Mouse (Mus musculus): ENCODE data around the gene Kncn.

Gene Kncn

DNA sequence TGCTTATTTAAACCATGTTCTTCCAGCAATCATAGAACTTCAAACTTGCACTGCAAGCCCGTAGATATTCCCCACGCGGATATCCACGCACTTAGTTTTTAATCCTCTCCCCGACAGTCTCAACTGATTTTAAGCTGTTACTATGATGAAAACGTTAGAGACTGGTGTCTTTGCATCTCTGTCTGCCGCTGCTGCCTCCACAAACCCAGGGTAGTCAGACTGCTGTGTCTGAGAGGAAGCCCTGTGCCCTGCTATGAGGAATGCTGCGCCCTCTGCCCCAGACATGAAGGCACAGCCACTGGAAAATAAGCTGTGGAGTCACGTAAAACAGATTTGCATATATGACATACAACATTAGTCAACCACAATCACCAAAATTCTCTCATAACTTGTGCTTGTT lies 5.4 kb upstream of the Kncn start:
- DNase-seq (ENCODE audit: low read depth, low spot score): no peak

DNA sequence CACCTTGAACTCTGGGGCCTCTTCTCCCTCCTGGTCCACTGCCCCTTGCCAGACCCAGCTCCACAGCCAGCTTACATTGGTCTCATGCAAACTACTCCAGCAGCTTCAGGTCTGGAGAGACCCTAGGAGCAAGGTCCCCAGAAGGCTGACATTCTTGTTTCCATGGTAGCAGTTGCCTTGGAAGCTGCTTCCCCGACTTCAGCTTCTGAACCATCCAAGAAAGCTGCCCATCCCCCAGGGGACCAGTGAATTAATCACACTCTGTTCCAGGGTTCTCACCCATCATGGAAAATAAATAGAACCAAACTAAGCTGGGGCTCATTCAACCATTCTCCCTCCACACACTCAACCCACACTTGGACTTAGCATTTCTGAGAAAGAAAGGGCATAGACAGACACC lies 3.0 kb upstream of the Kncn start:
- DNase-seq (ENCODE audit: low read depth, low spot score): peak; percentile 75

DNA sequence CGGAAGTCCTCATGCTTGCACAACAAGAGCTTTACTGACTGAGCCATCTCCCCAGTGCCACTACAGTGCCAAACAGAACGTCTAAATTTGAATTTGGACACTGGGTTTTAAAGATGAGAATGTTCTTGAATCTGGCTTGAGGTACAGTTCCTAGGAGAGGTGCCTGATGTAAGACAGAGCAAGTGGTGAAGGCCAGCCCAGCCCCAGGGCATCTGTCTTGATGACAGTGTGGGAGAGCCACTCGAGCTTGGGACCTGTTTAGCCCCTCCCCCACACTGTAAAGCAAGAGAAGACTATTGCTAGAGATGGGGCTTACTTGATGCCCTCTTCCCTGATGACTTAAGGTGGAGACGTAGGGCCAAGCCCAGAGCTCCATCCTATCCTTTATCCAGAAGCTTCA lies 2.0 kb upstream of the Kncn start:
- no peak for DNase-seq (ENCODE audit: low read depth, low spot score)

DNA sequence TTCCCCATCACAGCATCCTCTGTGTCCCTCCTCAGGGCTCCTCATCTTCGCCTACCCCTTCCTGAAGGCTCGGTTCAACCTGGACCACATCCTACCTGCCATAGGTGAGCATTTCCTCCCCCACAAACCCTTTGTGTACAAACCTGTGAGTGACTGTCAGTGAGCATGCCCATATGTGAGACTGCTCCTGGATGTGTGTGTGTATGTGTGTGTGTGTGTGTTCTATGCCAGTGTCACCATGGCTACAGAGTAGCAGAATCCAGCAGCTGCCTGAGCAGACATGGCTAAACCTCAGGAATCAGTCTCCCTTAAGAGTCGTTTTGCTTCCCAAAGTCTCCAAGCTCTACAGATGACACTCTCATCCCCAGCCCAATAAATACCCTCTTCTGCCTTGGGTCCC lies 1.6 kb downstream of the Kncn start:
- no peak for DNase-seq (ENCODE audit: low read depth, low spot score)

DNA sequence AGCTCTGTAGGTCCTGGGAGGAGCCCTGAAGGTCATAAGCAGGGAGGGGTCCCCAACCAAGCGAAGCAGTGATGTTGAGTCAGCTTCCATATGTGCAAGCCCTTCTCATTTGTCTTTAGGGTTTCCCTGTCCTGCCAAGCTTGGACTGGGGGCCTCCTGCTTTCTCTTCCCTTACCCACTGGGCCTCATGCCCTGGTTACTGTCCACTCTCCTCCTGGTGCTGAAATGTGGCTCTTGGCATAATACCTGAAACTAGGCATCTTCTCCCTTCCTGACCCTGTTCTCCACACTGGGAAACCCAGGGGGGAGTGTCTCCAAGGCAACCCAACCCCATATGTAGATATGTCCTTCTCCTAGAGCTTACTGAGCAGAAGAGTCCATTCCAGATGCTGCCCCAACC lies 2.7 kb downstream of the Kncn start:
- no peak for DNase-seq (ENCODE audit: low read depth, low spot score)

DNA sequence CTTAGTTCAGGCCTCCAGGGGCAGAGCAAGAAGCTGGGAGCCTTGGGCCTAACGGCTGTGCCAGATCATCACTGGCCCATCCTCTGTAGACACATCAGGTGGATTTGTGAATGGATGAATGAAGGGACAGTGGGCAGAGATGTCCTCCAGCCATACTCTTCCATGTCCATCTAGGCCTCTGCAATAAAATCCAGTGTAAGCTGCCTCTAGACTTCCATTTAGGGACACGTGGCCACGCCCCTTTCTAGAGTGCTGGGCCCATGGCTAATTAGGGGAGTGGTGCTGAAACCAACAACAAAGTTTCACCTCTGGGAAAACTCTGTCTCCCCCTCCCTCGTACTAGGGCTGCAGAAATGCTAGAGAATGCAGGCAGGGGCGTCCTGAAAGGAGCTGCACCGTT lies 5.9 kb downstream of the Kncn start:
- no peak for DNase-seq (ENCODE audit: low read depth, low spot score)

DNA sequence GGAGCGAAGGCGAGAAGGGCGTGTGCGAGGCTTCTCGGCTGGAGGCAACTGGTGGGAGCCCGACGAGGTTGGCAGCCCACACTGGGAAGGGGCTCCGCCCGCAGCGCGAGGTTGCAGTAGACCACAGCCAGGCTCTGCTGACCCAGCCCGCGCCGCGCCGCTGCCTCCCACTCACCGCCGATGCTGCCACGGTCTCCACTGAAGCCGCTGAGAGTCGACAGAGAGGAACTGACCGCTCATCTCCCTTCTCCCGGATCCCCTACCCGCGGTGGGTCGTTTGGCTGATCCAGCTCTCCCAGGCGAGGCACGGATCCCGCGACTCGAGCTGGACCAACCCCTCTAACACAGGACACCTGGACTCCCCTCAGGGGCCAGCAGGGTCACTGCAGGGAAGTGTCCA lies 6.4 kb downstream of the Kncn start, which contains the start of gene 6430628N08Rik:
6430628N08Rik (plus strand) TSS at position 113 of the 400 bp plus-strand sequence.
- DNase-seq (ENCODE audit: low read depth, low spot score): no peak

DNA sequence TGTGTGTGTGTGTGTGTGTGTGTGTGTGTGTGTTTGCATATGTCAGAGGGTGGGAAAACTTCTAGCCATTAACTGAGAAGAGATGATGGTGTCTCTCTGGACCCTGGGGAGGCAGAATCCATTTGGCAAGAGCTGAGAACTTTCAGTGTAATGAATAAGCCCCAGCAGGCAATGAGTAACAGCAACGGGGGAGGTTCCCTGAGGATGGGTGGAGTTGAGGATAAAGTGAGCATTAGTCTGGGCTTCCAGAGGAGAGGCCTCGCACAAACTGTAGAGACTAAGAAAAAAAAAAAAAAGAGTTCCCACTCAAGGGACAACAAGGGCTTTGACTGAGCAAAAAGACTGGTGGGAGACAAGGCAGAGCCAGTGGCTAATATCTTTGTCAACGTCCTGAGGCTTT lies 10.1 kb downstream of the Kncn start:
- DNase-seq (ENCODE audit: low read depth, low spot score): no peak

DNA sequence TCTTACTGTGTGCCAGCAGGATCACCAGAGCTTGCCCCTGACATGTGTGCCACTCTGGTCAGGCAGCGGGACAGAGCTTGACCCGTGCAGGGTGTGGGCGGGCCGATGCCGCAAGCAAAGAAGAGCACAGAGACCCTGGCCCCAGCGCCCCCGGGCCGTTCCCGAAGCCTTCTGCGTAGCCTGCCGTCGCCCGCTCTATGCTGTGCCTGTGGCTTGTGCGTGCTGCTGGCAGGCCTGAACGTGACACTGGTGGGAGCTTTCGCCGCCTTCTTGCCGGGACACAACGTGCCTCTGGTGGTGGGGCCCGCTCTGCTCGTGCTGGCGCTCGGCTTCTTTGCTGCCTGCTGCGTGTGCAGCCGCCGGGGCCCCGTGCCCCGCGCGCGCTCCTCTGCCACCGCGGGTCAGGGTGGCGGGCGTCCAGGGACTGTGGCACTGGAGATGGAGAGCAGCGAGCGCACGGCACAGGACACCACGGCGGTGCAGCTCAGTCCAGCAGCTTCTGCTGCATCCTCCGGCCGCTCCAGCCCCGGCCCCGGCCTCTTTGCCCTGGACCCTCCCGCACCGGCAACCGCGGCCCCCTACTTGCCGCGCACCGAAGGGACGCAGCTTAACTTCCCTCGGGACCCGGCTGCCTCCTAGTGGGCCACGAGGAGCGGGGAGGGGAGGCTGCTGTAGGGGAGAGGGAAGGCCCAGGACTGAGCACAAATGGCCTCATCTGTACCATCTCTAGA lies 13.9 kb downstream of the Kncn start:
- DNase-seq (ENCODE audit: low read depth, low spot score): peak; percentile 51

DNA sequence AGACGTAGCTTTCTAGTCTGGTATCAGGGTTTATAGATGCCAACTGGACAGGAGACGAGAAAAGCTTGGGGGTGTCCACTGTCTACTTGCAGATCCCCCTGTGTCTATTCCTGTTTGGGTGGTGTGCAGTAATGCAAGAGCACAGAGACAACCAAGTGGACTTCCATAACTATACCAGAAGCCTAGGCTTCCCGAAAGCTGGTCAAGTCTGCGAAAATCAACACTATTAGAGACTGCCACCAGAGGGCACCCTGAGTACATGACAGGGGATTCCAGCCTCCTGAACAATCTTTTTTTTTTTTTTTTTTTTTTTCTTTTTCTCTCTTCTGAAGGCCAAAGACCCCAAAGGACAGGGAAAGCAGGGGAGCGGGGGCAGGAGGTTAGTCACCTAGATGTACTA lies 18.6 kb downstream of the Kncn start:
- peak; percentile 84 for DNase-seq (ENCODE audit: low read depth, low spot score)

DNA sequence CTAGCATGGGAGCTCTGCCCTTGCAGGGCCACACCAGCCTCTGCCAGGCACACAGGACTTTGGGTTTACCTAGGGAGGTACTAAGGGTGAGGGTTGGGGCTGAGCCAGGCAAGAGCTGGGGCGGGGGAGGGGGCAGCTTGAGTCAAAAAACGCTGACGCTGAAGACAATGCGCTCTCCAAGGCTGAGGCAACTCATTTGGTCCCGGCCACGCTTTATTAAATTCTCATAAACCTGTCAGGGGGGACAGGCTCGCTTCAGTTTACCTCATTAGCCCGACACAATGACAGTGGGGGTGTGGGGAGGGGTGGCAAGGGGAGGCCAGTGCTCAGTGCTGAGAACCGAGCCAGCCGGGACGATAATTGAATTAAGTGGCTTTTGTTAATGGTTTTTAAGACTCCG lies 20.2 kb downstream of the Kncn start:
- peak; percentile 73 for DNase-seq (ENCODE audit: low read depth, low spot score)

DNA sequence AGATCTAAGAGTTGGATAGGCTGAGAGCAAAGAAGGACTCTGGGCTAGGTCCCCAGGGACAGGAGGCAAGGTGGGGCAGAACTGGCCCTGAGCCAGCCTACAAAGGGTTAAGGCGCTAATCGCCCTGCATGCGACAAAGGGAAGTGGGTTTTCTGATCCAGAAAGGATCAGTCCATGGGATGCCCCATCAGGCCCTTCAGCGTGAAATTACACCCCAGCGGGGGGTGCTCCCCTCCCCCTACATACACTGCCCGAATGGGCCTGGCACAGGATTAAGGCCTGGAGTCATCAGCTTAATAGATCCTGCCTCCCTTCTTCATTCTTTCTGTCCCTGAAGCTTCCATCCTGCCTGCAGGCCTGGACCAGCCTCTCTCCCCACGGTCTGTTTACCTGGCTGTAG lies 21.5 kb downstream of the Kncn start:
- DNase-seq (ENCODE audit: low read depth, low spot score): peak; percentile 51

DNA sequence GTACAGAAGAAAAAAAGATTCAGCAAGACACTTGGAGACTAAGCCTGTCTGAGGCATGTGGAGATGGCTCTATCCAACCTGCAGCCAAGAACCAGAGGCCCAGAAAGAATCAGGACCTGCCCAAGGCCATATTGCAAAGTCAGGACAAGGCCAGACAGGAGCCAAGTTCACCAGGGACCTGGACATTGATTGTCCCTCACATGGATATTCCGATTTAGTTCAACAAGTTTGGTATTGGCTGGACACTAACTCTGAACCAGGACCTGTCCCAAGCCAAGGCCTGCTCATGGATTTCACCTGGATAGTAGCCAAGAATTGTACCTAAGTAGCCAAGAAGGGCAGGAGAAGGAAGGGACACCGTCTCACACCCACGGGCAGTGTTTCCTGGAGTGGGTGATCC lies 22.6 kb downstream of the Kncn start:
- no peak for DNase-seq (ENCODE audit: low read depth, low spot score)

DNA sequence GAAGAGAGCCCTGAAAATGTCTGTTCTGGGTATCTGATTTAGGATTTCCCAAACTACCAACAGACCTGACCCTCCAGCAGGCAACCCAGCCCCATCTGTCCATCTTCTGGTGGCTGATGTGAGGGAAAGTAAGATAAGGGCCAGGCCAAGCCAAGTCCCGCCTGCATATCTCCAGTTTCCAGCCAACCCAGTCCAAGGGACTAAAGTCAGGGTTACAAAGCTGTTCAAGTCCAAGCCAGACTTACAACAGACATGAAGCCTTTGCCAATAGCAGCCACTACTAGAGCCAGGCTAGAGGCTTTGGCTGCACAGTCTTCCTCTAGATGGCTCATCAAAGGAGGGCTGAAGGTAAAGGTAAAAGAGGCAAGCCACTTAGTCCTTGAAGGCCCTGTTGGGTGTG lies 23.8 kb downstream of the Kncn start:
- DNase-seq (ENCODE audit: low read depth, low spot score): no peak

DNA sequence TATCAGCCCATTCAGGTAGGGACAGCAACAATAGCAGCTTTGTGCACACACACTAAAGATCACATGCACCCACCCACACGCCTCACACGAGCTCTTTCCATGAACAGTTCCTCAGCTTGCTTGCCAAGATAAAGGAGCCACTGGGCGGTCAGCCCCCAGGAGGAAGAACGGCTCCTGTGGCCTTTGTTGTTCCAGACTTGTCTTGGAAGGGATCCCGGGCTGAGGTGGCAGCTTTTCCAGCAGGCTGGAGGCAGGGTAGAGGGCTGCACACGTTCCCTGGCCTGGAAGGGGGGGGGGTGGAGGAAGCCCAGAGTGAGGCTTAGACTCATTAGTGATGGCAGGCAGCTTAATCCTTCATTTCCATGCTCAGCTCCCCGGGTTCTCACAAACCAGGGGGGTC lies 24.4 kb downstream of the Kncn start:
- DNase-seq (ENCODE audit: low read depth, low spot score): no peak

DNA sequence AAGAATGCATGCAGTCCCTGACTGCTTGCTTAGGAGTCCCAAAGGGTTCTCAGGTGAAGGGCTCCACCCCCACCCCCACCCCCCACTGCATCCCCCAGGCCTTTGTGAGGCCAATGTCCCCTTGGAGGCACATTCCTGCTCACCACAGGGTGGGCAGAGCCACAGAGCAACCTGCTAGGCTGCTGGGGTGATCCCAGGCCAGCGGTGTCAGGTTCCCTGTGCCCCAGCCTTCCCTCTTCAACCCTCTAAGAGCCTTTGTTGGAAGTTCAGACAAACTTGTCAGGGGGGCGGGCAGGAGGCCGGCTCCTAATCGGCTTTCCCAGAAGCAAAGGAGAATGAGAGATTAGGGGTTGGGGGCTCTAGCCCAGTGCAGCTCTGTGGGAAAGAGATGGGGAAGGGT lies 27.4 kb downstream of the Kncn start:
- no peak for DNase-seq (ENCODE audit: low read depth, low spot score)

DNA sequence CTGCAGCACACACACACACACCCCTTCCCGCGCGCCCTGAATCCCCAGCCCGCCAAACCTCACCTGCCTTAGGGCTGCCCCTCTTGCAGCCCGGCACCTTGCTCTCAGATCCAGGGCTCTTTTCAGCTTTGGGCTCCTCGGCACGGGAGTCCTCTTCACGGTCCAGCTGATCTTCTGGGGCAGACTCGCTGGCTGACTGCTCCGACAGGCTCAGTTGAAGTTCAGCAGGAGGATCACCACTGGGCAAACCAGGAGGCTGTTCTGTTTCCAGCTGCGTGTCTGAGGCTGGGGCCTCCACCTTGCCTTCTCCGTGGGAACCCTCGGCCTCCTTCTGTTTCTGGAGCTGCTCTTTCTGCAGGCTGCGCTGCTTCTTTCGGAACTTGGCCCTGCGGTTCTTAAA lies 35.7 kb downstream of the Kncn start:
- DNase-seq (ENCODE audit: low read depth, low spot score): no peak

DNA sequence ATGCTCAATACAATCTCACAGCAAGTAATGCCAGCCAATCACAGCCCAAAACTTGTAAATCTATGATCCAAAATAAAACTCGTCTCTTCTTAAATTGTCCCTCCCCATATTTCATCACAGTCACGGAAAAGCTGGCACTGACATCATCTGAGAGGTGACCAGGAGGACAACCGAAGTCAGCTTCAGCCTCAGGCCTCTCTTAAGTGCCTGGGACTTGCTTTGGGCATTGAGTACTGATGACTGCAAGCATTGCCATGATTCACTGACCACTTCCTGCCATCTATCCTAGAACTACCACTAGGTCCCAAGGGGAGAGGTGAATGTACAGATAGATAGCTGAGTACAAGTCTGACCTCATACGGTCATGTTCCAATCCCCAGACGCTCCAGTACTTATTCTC lies 38.5 kb downstream of the Kncn start:
- DNase-seq (ENCODE audit: low read depth, low spot score): no peak

DNA sequence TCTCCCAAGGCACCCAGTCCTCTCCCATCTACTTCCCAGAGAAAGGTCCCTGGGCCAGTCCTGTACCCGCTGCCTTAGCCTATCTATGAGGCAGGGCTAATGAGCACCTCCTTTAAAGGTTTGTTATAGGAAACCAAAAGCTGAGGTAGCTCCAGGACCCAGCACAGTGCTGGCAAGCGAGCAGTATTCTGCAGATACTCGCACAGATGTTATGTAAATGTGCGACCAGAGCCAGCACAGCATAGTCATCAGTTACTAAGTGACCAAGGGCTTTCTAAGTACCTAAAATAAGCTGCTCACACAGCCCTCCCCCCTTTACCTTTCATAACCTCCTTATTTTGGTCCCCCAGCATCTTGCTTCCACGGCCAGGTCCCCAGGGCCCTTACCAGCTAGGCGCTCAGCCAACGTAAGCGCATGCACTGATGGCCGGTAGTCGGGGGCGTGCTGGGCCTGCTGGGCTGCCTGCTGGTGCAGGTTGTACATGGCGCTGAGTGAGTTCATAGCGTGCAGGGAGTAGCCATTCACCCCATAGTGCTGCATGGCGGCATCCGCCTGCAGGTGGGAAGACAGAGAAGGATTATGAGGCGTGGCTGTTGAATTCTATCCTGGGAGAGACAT lies 39.2 kb downstream of the Kncn start:
- no peak for DNase-seq (ENCODE audit: low read depth, low spot score)

DNA sequence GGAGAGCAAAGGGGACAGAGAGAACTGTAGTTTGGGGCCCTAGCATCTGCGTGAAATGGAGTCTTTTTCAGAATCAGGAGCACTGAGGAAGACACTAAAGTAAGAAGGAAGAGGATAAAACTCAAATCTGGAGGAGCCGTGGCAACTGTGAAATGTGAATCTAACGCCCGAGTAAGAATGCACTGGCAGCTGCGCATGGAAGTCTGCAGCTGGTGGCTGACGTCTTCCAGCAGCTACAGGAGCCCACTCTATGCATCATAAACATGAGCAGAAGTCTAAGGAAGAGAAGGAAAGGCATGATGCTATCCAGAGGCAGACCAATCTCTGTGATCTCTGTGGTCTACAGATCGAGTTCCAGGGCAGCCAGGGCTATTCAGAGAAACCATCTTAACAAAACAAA lies 43.4 kb downstream of the Kncn start:
- no peak for DNase-seq (ENCODE audit: low read depth, low spot score)

DNA sequence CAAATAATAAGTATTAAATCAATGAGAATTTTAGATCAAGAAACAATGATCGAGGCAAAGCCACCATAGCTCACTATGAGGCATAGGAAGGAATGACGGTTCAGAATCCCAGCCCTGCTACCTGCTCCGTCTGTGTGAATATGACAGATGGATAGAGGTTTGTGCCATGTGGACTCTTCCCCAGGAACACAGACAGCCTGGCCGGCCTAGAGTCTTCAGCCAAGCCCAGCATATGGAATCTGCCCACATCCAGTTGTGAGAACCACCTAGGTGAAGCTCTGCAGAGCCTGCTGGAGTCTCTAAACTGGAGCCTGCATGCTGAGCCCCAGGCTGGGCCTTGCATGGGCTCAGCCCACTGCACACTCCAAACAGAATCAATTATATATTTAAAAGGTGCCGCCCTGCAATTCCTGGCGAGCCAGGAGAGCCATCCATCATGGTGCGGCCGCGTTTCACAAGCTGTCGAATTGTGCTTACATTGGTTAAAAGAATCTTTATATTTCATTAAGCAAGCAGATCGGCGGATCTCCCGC lies 47.4 kb downstream of the Kncn start:
- DNase-seq (ENCODE audit: low read depth, low spot score): no peak

DNA sequence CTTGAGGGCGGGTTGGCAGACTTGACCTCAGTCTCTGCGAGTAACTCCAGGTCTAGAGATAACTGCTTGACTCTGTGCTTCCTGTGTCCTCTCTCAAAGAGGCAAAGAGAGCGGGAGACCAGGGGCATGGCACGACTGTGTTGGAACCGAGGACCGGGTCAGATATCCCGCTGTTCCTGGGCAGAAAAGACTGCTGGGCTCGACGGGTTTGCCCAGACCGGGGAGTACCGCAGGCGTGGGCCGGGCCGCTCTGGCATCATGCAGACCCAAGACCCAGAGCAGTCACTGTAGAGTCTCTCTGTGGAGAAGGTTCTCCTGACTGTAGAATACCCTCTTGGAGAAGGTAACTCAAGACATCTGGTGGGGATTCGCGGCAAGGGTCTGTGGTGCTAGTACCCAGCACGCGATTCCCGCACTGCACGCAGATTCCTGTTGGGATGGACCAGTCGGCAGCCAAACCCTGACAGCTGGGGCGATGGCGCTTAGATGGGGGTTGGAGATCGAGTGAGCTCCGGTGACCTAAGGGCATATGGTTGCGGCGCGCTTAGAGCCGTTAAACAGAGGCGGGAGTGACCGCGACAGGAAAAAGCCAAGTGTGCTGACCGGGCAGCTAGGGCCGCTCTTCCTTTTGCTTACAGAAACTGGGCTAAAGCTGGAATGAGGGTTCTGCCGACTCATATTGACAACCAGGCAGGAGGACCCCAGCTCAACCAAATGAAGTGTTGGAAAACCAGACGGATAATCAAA lies 51.8 kb downstream of the Kncn start:
- DNase-seq (ENCODE audit: low read depth, low spot score): no peak

DNA sequence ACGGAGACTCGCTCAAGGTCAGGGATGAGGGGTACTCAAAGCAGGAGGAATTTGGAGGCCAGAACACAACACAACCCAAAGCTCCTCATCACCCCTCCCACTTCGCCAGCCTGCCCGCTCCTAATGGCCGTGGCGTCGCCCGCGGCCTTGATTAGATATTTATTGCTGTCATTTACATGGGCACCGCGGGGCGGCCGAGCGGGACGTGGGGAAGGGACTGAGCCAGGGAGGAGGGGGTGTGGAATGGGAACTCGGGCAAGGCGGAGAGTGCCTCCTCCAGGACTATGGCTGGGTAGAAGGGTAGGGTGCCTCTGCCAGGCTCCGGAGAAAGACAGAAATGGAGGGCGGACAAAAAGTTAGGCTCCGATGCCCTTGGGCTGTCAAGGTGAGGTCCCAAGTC lies 52.4 kb downstream of the Kncn start:
- no peak for DNase-seq (ENCODE audit: low read depth, low spot score)

Measured in mesoderm, embryonic 11.5 days (tissue).